Mouse (Mus musculus): ENCODE results near the gene Npas2. TPM values are rescaled to one million over a fixed set of nuclear protein-coding genes. Genes with fewer than 3 reads are reported as not detected.

Gene Npas2
- total RNA-seq, 2 experiments from 2014 or later = 59.3 to 65.4 TPM

GRCm38 (mm10) chr1:39317935-39318334 is 124.4 kb downstream of the Npas2 start:
- DNase-seq (ENCODE audit: low spot score in 2 of 2) = no peak
- intact Hi-C loops (cut with DNase I) = no loop called here

- intact Hi-C loops (cut with DNase I) = no loop called here
- peak in 1 of 2 experiments; percentile 51 for DNase-seq (ENCODE audit: low spot score in 2 of 2)
These were observed 125.3 kb downstream of the Npas2 start for GRCm38 (mm10) chr1:39318870-39319269.

- intact Hi-C loops (cut with DNase I) = no loop called here
- DNase-seq (ENCODE audit: low spot score in 2 of 2) = no peak
These were observed 128.4 kb downstream of the Npas2 start for GRCm38 (mm10) chr1:39321954-39322353.

GRCm38 (mm10) chr1:39325228-39325627 is 131.7 kb downstream of the Npas2 start:
- intact Hi-C loops (cut with DNase I) = no loop called here
- DNase-seq (ENCODE audit: low spot score in 2 of 2) = no peak

GRCm38 (mm10) chr1:39327546-39327945 is 134.0 kb downstream of the Npas2 start:
- DNase-seq (ENCODE audit: low spot score in 2 of 2) = peak in 1 of 2 experiments; percentile 44

GRCm38 (mm10) chr1:39330857-39331594 is 137.5 kb downstream of the Npas2 start:
- intact Hi-C loops (cut with DNase I) = no loop called here

More at GRCm38 (mm10) chr1:39327546-39327945, 134.0 kb downstream of the Npas2 start:
- intact Hi-C loops (cut with DNase I) = no loop called here

GRCm38 (mm10) chr1:39332456-39332855 is 138.9 kb downstream of the Npas2 start:
- no peak for DNase-seq (ENCODE audit: low spot score in 2 of 2)
- intact Hi-C loops (cut with DNase I) = no loop called here

More at GRCm38 (mm10) chr1:39330857-39331594, 137.5 kb downstream of the Npas2 start:
- peak in 1 of 2 experiments; percentile 2 for DNase-seq (ENCODE audit: low spot score in 2 of 2)

- DNase-seq (ENCODE audit: low spot score in 2 of 2) = no peak
- intact Hi-C loops (cut with DNase I) = no loop called here
These were observed 142.1 kb downstream of the Npas2 start for GRCm38 (mm10) chr1:39335561-39336196.

- no peak for DNase-seq (ENCODE audit: low spot score in 2 of 2)
- intact Hi-C loops (cut with DNase I) = no loop called here
These were observed 143.3 kb downstream of the Npas2 start for GRCm38 (mm10) chr1:39336788-39337187.

GRCm38 (mm10) chr1:39338831-39339230 is 145.3 kb downstream of the Npas2 start:
- no peak for DNase-seq (ENCODE audit: low spot score in 2 of 2)
- intact Hi-C loops (cut with DNase I) = no loop called here

- intact Hi-C loops (cut with DNase I) = no loop called here
- no peak for DNase-seq (ENCODE audit: low spot score in 2 of 2)
These were observed 145.9 kb downstream of the Npas2 start for GRCm38 (mm10) chr1:39339455-39339854.

- DNase-seq (ENCODE audit: low spot score in 2 of 2) = no peak
- intact Hi-C loops (cut with DNase I) = loop anchor here (1.0 to 5.0 kb wide), 2 partner anchors 148 to 330 kb away; partner anchors contain the start of gene Npas2
These were observed 146.6 kb downstream of the Npas2 start for GRCm38 (mm10) chr1:39340156-39340555.

- intact Hi-C loops (cut with DNase I) = loop anchor here (1.0 to 5.0 kb wide), 2 partner anchors 148 to 330 kb away; partner anchors contain the start of gene Npas2
- no peak for DNase-seq (ENCODE audit: low spot score in 2 of 2)
These were observed 147.1 kb downstream of the Npas2 start for GRCm38 (mm10) chr1:39340647-39341046.

GRCm38 (mm10) chr1:39341807-39342206 is 148.3 kb downstream of the Npas2 start:
- intact Hi-C loops (cut with DNase I) = loop anchor here (5.0 kb wide), 1 partner anchor 150 kb away; the partner anchor contains the start of gene Npas2
- DNase-seq (ENCODE audit: low spot score in 2 of 2) = no peak

- no peak for DNase-seq (ENCODE audit: low spot score in 2 of 2)
- intact Hi-C loops (cut with DNase I) = loop anchor here (5.0 kb wide), 1 partner anchor 151 kb away; the partner anchor contains the start of gene Npas2
These were observed 149.7 kb downstream of the Npas2 start for GRCm38 (mm10) chr1:39343242-39343641.

- intact Hi-C loops (cut with DNase I) = loop anchor here (5.0 kb wide), 1 partner anchor 153 kb away; the partner anchor contains the start of gene Npas2
- DNase-seq (ENCODE audit: low spot score in 2 of 2) = no peak
These were observed 151.6 kb downstream of the Npas2 start for GRCm38 (mm10) chr1:39344981-39345600.

GRCm38 (mm10) chr1:39349001-39349400 is 155.5 kb downstream of the Npas2 start:
- peak in 1 of 2 experiments; percentile 48 for DNase-seq (ENCODE audit: low spot score in 2 of 2)
- intact Hi-C loops (cut with DNase I) = no loop called here

- intact Hi-C loops (cut with DNase I) = no loop called here
- DNase-seq (ENCODE audit: low spot score in 2 of 2) = no peak
These were observed 155.9 kb downstream of the Npas2 start for GRCm38 (mm10) chr1:39349427-39349826.

GRCm38 (mm10) chr1:39361754-39362514 is 168.4 kb downstream of the Npas2 start:
- DNase-seq (ENCODE audit: low spot score in 2 of 2) = no peak
- intact Hi-C loops (cut with DNase I) = no loop called here
